In the genomic region with DNA sequence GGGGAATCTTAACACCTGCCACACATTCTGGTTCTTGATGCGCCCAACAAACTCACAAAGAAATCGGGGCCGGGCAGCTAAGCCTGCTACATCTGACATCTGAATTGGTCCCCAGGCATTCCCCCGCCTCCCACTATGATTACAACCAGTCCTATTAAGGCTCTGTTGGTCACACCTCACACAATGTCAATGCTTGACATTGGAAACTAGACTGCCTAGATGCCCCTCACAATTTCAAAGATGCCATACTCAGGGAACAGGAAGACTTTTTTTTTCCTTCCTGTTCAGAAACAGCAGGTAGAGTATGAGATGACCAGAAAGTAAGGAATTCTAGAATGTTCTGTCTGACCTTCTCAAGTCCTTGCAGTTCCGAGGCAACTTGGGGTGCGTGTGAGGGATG, we compare ENCODE assay signal across 27 mouse cellular contexts.
"Had no signal": no experiment of that assay in that cellular context is flagged by ENCODE, and none has a peak within 500 bp of the region (broad histone marks: within the 10 kb centered on the region; RNA-seq: fewer than 3 reads in every experiment).

No protein-coding gene starts in this region.

- H3K9me3 ChIP-seq: limb, embryonic 12.5 days; limb, embryonic 13.5 days; limb, embryonic 15.5 days; liver, embryonic 12.5 days; liver, embryonic 13.5 days; liver, embryonic 15.5 days; lung, embryonic 15.5 days; midbrain, embryonic 10.5 days; midbrain, embryonic 12.5 days; midbrain, embryonic 13.5 days; midbrain, embryonic 15.5 days; neural tube, embryonic 12.5 days had no signal

- H3K27me3 ChIP-seq: limb, embryonic 13.5 days; limb, embryonic 15.5 days; liver, embryonic 13.5 days; liver, embryonic 15.5 days; lung, embryonic 15.5 days; midbrain, embryonic 12.5 days; midbrain, embryonic 13.5 days; midbrain, embryonic 15.5 days had no signal

- H3K27ac ChIP-seq: limb, embryonic 12.5 days; limb, embryonic 13.5 days; limb, embryonic 15.5 days; liver, embryonic 12.5 days; liver, embryonic 13.5 days; liver, embryonic 14.5 days; liver, embryonic 15.5 days; lung, embryonic 15.5 days; macrophage; midbrain, embryonic 10.5 days; midbrain, embryonic 12.5 days; midbrain, embryonic 13.5 days; midbrain, embryonic 15.5 days; neural tube, embryonic 12.5 days had no signal

- H3K4me3 ChIP-seq: limb, embryonic 12.5 days; limb, embryonic 13.5 days; limb, embryonic 15.5 days; liver, embryonic 12.5 days; liver, embryonic 13.5 days; liver, embryonic 15.5 days; lung, embryonic 15.5 days; megakaryocyte, embryonic 14.5 days; midbrain, embryonic 10.5 days; midbrain, embryonic 12.5 days; midbrain, embryonic 13.5 days; midbrain, embryonic 15.5 days; myocyte; neural tube, embryonic 12.5 days had no signal

- H3K4me1 ChIP-seq: limb, embryonic 13.5 days; liver, embryonic 12.5 days; liver, embryonic 13.5 days; liver, embryonic 15.5 days; lung, embryonic 15.5 days; midbrain, embryonic 10.5 days; midbrain, embryonic 12.5 days; midbrain, embryonic 13.5 days; midbrain, embryonic 15.5 days had no signal

- DNase-seq: left cerebral cortex, postnatal 4 days; liver; liver, embryonic 13.5 days; liver, postnatal 0 days; lung, adult 18-20 months; lung, adult 2 months; lung, embryonic 14.5 days; lung, postnatal 10 days; lung, postnatal 14 days; lung, postnatal 36 days; lung, postnatal 4 days; midbrain, embryonic 14.5 days had no signal

- H3K36me3 ChIP-seq: limb, embryonic 12.5 days; limb, embryonic 13.5 days; limb, embryonic 15.5 days; liver, embryonic 12.5 days; liver, embryonic 13.5 days; liver, embryonic 15.5 days; lung, embryonic 15.5 days; midbrain, embryonic 10.5 days; midbrain, embryonic 12.5 days; midbrain, embryonic 13.5 days; midbrain, embryonic 15.5 days; neural tube, embryonic 12.5 days had no signal
